Mouse (Mus musculus): Measurements from ENCODE around the gene Pth. TPM values are rescaled to one million over a fixed set of nuclear protein-coding genes. Genes with fewer than 3 reads are reported as not detected.

Pth gene
- not detected in 2 replicates for polyA plus RNA-seq (2014; fragmentation: Nextera tagmentation; extraction: Ambion mirVana)

DNA sequence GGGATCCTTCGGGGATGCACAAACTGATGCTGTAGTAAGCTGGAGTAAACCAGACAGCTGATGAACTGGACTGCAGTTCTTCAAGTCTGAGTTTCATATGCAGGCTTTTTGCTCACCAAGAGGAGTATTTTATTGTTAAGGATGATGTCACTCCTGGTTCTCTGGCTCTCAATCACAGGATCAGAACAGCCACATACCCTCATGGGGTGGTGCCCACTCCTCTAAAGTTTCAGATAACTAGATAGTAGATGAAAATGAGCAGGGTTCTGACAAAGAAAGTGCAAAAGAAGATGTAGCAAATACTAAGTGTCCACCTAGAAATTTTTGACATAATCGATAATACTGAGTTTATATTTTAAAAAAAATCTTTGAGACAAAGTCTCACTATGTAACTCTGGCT lies at the start of gene Pth:
Gene Pth (minus strand): TSS at position 101 of the 400 bp plus-strand sequence.
- Histone ChIP-seq H3K9me3 (ENCODE audit: control insufficient read depth, low read length) (no peaks in the 10 kb centered on the region), H3K4me2 (ENCODE audit: low read depth) (no peak within 1 kb of the TSS), H3K4me1 (ENCODE audit: control insufficient read depth, insufficient read depth, low read length) (no peaks in the 10 kb centered on the region), H3K27me3 (ENCODE audit: control insufficient read depth, insufficient read depth, low read length) (no peaks in the 10 kb centered on the region), H3K4me3 (ENCODE audit: low read depth, low read length) (no peak within 1 kb of the TSS), H3K27ac (ENCODE audit: low read depth, low read length) (no peak within 1 kb of the TSS), H3K36me3 (ENCODE audit: control insufficient read depth, insufficient read depth, low read length) (no peaks in the 10 kb centered on the region), H3K9ac (ENCODE audit: low read length) (no peak within 1 kb of the TSS)
- no peak for DNase-seq (ENCODE audit: low spot score)
- WGBS, result 91% methylated on average over 2 of the region's 2 CpGs
- ATAC-seq (ENCODE audit: insufficient read depth, low FRiP score, low TSS enrichment), result no peak

DNA sequence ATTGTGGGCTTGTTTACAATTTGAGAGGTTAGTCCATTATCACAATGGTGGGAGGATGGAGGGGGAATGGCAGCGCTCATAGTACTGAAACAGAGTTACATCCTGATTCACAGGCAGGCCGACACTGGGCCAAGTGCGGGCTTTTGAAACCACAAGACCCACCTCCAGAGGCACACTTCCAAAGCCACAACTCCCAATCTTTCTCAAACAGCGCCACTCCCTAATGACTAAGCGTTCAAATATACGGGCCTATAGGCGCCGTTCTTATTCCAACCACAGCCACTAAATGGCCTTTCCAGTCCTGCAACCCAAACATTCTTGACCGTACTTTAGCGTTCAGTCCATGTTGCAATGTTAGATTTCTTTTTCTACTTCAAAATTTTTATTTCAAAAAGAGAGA lies 47.9 kb upstream of the Pth start:
- 89% methylated on average over 10 of the region's 10 CpGs for WGBS
- Histone ChIP-seq H3K9ac (ENCODE audit: low read length) (no peak overlapping the region), H3K36me3 (ENCODE audit: control insufficient read depth, insufficient read depth, low read length) (no peaks in the 10 kb centered on the region), H3K27me3 (ENCODE audit: control insufficient read depth, insufficient read depth, low read length) (no peaks in the 10 kb centered on the region), H3K4me1 (ENCODE audit: control insufficient read depth, insufficient read depth, low read length) (no peaks in the 10 kb centered on the region), H3K4me3 (ENCODE audit: low read depth, low read length) (no peak overlapping the region), H3K9me3 (ENCODE audit: control insufficient read depth, low read length) (no peaks in the 10 kb centered on the region), H3K27ac (ENCODE audit: low read depth, low read length) (no peak overlapping the region), H3K4me2 (ENCODE audit: low read depth) (no peak overlapping the region)
- DNase-seq (ENCODE audit: low spot score) (no peak), ATAC-seq (ENCODE audit: insufficient read depth, low FRiP score, low TSS enrichment) (no peak)

DNA sequence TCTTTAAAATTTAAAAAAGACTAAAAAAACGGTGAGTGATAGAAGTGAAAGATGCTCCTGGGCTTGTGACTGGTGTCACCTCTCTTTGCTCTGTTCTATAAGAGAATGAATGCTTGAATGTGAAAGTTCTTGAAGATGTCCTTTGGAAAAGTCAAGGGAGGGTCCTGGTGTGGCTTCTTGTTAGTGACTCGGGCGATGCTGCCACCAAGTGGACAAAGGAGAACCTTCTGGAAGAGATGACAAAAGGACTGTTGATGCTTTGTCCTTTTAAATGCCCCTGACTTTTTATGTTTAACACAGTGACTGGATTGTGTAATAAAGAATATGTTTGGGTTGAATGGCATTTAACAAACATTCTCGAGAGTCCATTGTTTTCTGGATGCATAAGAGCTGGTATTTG lies 45.9 kb upstream of the Pth start:
- no peak overlapping the region for H3K4me3 ChIP-seq (ENCODE audit: low read depth, low read length)
- WGBS, result 20% methylated on average over 4 of the region's 4 CpGs
- H3K9ac ChIP-seq (ENCODE audit: low read length), result no peak overlapping the region
- no peak for ATAC-seq (ENCODE audit: insufficient read depth, low FRiP score, low TSS enrichment)
- H3K4me2 ChIP-seq (ENCODE audit: low read depth), result no peak overlapping the region
- no peaks in the 10 kb centered on the region for H3K27me3 ChIP-seq (ENCODE audit: control insufficient read depth, insufficient read depth, low read length)
- no peaks in the 10 kb centered on the region for H3K4me1 ChIP-seq (ENCODE audit: control insufficient read depth, insufficient read depth, low read length)
- H3K27ac ChIP-seq (ENCODE audit: low read depth, low read length), result no peak overlapping the region
- no peaks in the 10 kb centered on the region for H3K36me3 ChIP-seq (ENCODE audit: control insufficient read depth, insufficient read depth, low read length)
- DNase-seq (ENCODE audit: low spot score), result peak; percentile 25
- H3K9me3 ChIP-seq (ENCODE audit: control insufficient read depth, low read length), result no peaks in the 10 kb centered on the region

DNA sequence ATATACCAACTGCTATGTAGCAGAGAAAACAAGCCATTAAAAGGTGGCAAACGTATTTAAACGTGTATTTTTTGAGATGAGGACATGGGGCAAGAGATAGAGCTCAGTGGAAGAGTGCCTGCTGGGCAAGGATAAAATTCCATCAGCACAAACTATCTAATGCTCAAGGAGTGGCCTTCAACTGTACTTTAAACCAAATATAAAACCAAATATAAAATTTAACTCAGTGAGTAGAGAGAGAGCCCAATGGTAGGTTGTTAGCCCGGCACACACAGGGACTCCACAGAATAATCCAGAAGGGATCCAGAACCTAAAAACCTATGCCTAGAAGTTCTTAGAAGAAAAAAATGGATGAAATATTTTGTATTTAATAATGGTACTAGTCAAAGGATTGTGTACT lies 45.1 kb upstream of the Pth start:
- DNase-seq (ENCODE audit: low spot score), result no peak
- no peak overlapping the region for H3K9ac ChIP-seq (ENCODE audit: low read length)
- H3K4me2 ChIP-seq (ENCODE audit: low read depth), result no peak overlapping the region
- H3K9me3 ChIP-seq (ENCODE audit: control insufficient read depth, low read length), result no peaks in the 10 kb centered on the region
- no peaks in the 10 kb centered on the region for H3K27me3 ChIP-seq (ENCODE audit: control insufficient read depth, insufficient read depth, low read length)
- H3K4me3 ChIP-seq (ENCODE audit: low read depth, low read length), result no peak overlapping the region
- no peak overlapping the region for H3K27ac ChIP-seq (ENCODE audit: low read depth, low read length)
- 86% methylated on average over 3 of the region's 3 CpGs for WGBS
- ATAC-seq (ENCODE audit: insufficient read depth, low FRiP score, low TSS enrichment), result no peak
- H3K36me3 ChIP-seq (ENCODE audit: control insufficient read depth, insufficient read depth, low read length), result no peaks in the 10 kb centered on the region
- no peaks in the 10 kb centered on the region for H3K4me1 ChIP-seq (ENCODE audit: control insufficient read depth, insufficient read depth, low read length)

DNA sequence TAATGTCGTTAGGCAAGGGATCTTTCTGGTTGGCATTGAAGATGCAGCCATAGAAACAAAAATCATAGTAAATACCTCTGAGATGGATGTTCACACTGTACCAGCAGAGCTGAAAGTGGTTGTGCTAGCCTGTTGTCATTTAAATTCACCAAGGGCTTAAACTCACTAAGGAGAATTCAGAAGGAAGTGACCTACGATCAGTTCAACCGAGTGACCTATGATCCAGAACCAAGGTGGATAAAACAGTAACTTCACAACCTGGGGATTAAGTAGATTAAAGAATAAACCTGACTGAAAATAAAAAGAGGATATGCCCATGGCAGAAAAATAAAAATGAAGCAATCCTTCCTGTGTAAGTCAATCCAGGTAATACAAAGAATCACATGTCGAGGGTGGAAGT lies 44.5 kb upstream of the Pth start:
- H3K27ac ChIP-seq (ENCODE audit: low read depth, low read length), result no peak overlapping the region
- no peaks in the 10 kb centered on the region for H3K9me3 ChIP-seq (ENCODE audit: control insufficient read depth, low read length)
- WGBS, result 87% methylated on average over 4 of the region's 4 CpGs
- DNase-seq (ENCODE audit: low spot score) (no peak), ATAC-seq (ENCODE audit: insufficient read depth, low FRiP score, low TSS enrichment) (no peak)
- no peaks in the 10 kb centered on the region for H3K36me3 ChIP-seq (ENCODE audit: control insufficient read depth, insufficient read depth, low read length)
- no peak overlapping the region for H3K4me2 ChIP-seq (ENCODE audit: low read depth)
- H3K4me3 ChIP-seq (ENCODE audit: low read depth, low read length), result no peak overlapping the region
- no peaks in the 10 kb centered on the region for H3K4me1 ChIP-seq (ENCODE audit: control insufficient read depth, insufficient read depth, low read length)
- no peak overlapping the region for H3K9ac ChIP-seq (ENCODE audit: low read length)
- H3K27me3 ChIP-seq (ENCODE audit: control insufficient read depth, insufficient read depth, low read length), result no peaks in the 10 kb centered on the region

DNA sequence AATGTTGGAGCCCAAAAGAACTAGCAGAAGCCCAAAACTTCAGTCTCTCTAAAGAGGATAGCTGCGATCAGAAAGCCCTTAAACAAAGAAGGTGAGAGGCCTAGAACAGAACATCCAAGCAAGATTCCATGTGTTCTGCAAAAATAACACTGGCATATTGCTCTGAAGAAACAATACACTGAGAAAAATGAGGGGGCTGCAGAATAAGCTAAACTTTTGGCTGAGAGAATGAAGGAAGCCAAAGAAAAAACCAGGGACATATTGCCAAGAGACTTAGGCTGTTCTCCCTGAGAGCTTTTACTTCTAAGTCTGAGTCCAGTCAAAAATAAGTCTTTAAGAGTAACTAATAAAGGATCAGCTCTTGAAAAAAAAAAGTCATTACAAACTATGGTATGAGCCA lies 32.4 kb upstream of the Pth start:
- 100% methylated on average over 1 of the region's 1 CpGs for WGBS
- Histone ChIP-seq H3K4me2 (ENCODE audit: low read depth) (no peak overlapping the region), H3K27ac (ENCODE audit: low read depth, low read length) (no peak overlapping the region), H3K4me3 (ENCODE audit: low read depth, low read length) (no peak overlapping the region), H3K36me3 (ENCODE audit: control insufficient read depth, insufficient read depth, low read length) (no peaks in the 10 kb centered on the region), H3K9ac (ENCODE audit: low read length) (no peak overlapping the region), H3K9me3 (ENCODE audit: control insufficient read depth, low read length) (no peaks in the 10 kb centered on the region), H3K27me3 (ENCODE audit: control insufficient read depth, insufficient read depth, low read length) (no peaks in the 10 kb centered on the region), H3K4me1 (ENCODE audit: control insufficient read depth, insufficient read depth, low read length) (no peaks in the 10 kb centered on the region)
- DNase-seq (ENCODE audit: low spot score) (no peak), ATAC-seq (ENCODE audit: insufficient read depth, low FRiP score, low TSS enrichment) (no peak)

DNA sequence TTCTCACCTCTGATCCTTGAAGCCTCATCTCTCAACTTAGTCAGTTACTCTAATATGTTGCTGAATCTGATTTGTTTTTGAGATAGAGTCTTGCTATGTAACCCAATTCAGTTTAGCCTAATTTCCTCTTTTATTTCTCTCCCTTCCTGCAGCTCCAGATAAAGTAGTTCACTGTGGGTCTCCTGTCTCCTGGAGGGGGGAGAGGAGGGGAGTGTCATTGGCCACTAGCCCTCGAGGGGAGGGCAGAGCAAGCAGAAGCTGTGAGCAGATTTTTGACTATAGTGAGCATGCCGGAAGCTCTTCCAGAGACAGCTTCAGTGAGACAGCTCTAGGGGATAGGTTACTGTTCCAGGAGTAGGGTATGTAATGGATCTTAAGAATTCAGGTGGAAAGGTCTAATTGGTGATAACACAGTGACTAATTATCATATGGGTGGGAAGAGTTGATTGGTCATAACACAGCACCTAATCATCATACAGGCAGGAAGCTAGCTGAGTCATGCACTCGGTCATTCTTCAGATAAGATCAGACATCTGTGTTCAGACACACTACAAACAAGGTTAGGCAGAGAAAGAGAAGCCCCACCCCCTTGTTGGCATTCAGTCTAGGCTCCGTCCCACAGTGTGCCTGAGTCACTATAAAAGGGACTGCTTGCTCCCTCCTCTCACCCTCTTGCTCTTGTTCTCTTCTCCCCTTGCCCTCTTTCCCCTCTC lies 30.9 kb upstream of the Pth start:
- no peak overlapping the region for H3K4me2 ChIP-seq (ENCODE audit: low read depth)
- no peak for ATAC-seq (ENCODE audit: insufficient read depth, low FRiP score, low TSS enrichment)
- WGBS, result 56% methylated on average over 4 of the region's 4 CpGs
- H3K4me3 ChIP-seq (ENCODE audit: low read depth, low read length), result no peak overlapping the region
- no peaks in the 10 kb centered on the region for H3K4me1 ChIP-seq (ENCODE audit: control insufficient read depth, insufficient read depth, low read length)
- no peak overlapping the region for H3K27ac ChIP-seq (ENCODE audit: low read depth, low read length)
- no peaks in the 10 kb centered on the region for H3K9me3 ChIP-seq (ENCODE audit: control insufficient read depth, low read length)
- H3K27me3 ChIP-seq (ENCODE audit: control insufficient read depth, insufficient read depth, low read length), result no peaks in the 10 kb centered on the region
- no peak overlapping the region for H3K9ac ChIP-seq (ENCODE audit: low read length)
- H3K36me3 ChIP-seq (ENCODE audit: control insufficient read depth, insufficient read depth, low read length), result no peaks in the 10 kb centered on the region
- DNase-seq (ENCODE audit: low spot score), result no peak

DNA sequence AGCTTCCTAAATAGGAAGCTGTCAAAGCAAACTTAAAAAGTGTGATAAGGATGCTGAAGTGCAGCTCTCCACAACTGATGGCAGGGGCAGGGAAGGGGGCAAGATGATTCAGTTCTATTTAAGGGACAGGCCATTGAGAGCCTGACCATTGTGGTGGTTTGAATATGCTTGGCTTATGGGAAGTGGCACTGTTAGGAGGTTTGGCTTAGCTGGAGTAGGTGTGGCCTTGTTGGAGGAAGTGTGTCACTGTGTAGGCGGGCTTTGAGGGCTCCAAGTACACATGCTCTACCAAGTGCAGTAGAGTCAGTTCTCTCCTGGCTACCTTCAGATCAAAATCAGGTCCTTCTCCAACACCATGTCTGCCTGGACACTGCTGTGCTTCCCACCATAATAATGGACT lies 28.2 kb upstream of the Pth start:
- DNase-seq (ENCODE audit: low spot score) (no peak), ATAC-seq (ENCODE audit: insufficient read depth, low FRiP score, low TSS enrichment) (no peak)
- H3K9me3 ChIP-seq (ENCODE audit: control insufficient read depth, low read length), result no peaks in the 10 kb centered on the region
- no peak overlapping the region for H3K9ac ChIP-seq (ENCODE audit: low read length)
- no peak overlapping the region for H3K4me2 ChIP-seq (ENCODE audit: low read depth)
- 100% methylated on average over 1 of the region's 1 CpGs for WGBS
- no peaks in the 10 kb centered on the region for H3K27me3 ChIP-seq (ENCODE audit: control insufficient read depth, insufficient read depth, low read length)
- no peak overlapping the region for H3K27ac ChIP-seq (ENCODE audit: low read depth, low read length)
- no peaks in the 10 kb centered on the region for H3K4me1 ChIP-seq (ENCODE audit: control insufficient read depth, insufficient read depth, low read length)
- H3K36me3 ChIP-seq (ENCODE audit: control insufficient read depth, insufficient read depth, low read length), result no peaks in the 10 kb centered on the region
- H3K4me3 ChIP-seq (ENCODE audit: low read depth, low read length), result no peak overlapping the region

DNA sequence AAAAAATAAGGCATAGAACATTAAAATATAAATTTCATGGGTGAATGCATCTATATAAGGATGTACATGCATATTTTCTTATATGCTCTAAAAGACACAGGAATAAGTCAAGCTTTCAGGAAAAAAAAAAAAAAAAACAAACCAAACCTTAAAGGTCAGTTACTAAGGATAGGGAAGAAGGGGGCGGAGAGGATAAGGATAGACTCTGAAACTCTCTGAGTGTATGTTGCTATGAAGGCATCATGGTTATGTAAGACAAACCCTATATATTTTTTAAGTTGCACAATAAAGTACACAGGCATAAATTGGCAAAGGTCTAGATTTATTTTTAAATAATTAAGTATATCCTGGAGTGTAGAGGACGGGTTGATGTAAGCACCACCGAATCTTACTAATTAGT lies 26.9 kb upstream of the Pth start:
- 90% methylated on average over 3 of the region's 3 CpGs for WGBS
- ATAC-seq (ENCODE audit: insufficient read depth, low FRiP score, low TSS enrichment), result no peak

More for the DNA sequence above, 26.9 kb upstream of the Pth start:
- H3K36me3 ChIP-seq (ENCODE audit: control insufficient read depth, insufficient read depth, low read length), result no peaks in the 10 kb centered on the region
- no peak overlapping the region for H3K4me3 ChIP-seq (ENCODE audit: low read depth, low read length)
- H3K27ac ChIP-seq (ENCODE audit: low read depth, low read length), result no peak overlapping the region
- H3K27me3 ChIP-seq (ENCODE audit: control insufficient read depth, insufficient read depth, low read length), result no peaks in the 10 kb centered on the region
- no peak overlapping the region for H3K4me2 ChIP-seq (ENCODE audit: low read depth)
- H3K9ac ChIP-seq (ENCODE audit: low read length), result no peak overlapping the region
- no peak for DNase-seq (ENCODE audit: low spot score)
- no peaks in the 10 kb centered on the region for H3K9me3 ChIP-seq (ENCODE audit: control insufficient read depth, low read length)
- no peaks in the 10 kb centered on the region for H3K4me1 ChIP-seq (ENCODE audit: control insufficient read depth, insufficient read depth, low read length)

Data from neural tube, embryonic 11.5 days (tissue).